In the genomic region with DNA sequence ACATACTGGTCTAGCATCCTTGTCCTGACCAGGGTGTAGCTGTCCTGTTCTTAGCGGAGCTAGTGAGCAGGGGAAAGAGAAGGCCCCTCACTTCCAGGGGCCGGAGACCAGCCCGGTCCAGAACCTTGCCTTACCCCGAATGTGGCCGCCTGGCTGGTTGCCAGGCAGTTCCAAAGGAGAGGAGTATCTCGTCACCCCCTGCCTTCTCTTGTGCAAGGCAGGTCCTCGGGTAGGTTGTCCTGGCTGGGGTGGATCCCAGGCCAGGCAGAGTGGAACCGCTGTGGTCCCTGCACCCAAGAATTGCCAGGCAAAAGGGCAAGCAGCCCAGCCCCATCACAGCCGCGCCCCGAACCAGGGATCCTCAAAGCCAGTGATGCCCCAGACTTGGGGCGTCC, we compare ENCODE assay signal across 20 mouse cellular contexts. TPM values are rescaled to one million over a fixed set of nuclear protein-coding genes. Genes with fewer than 3 reads are reported as not detected.
DNase-seq lines count a peak whose midpoint lies in the region; ATAC-seq and TF ChIP-seq lines count a peak whose summit lies in the region.
"Had no signal": no experiment of that assay in that cellular context is flagged by ENCODE, and none has a peak within 500 bp of the region (broad histone marks: within the 10 kb centered on the region; RNA-seq: fewer than 3 reads in every experiment).

No protein-coding gene starts in this region.

- peak overlapping the region; percentile 62 for H3K4me3 ChIP-seq in gastrocnemius, adult 2 months
- no peak overlapping the region for H3K4me3 ChIP-seq in intestine, embryonic 15.5 days (replicated peaks)
- no peak overlapping the region for H3K4me3 ChIP-seq in intestine, postnatal 0 days (ENCODE audit: low read depth, low read length)
- H3K4me3 ChIP-seq in embryonic facial prominence, embryonic 13.5 days, result no peak overlapping the region
- H3K4me3 ChIP-seq: forebrain, embryonic 15.5 days; liver, embryonic 13.5 days; neural tube, embryonic 13.5 days had no signal

- H3K4me2 ChIP-seq in intestine, embryonic 15.5 days (replicated peaks), result no peak overlapping the region
- no peak overlapping the region for H3K4me2 ChIP-seq in intestine, postnatal 0 days (replicated peaks; ENCODE audit: low read depth)
- H3K4me2 ChIP-seq in embryonic facial prominence, embryonic 13.5 days, result peak overlapping the region; percentile 52
- H3K4me2 ChIP-seq: forebrain, embryonic 15.5 days had no signal

- no peaks in the 10 kb centered on the region for H3K9me3 ChIP-seq in intestine, embryonic 15.5 days
- no peaks in the 10 kb centered on the region for H3K9me3 ChIP-seq in intestine, postnatal 0 days (ENCODE audit: control insufficient read depth)
- no peaks in the 10 kb centered on the region for H3K9me3 ChIP-seq in embryonic facial prominence, embryonic 13.5 days
- H3K9me3 ChIP-seq: forebrain, embryonic 15.5 days; liver, embryonic 13.5 days; neural tube, embryonic 13.5 days had no signal

- no peaks in the 10 kb centered on the region for H3K36me3 ChIP-seq in intestine, embryonic 15.5 days
- H3K36me3 ChIP-seq in intestine, postnatal 0 days (ENCODE audit: control insufficient read depth, insufficient read depth), result no peaks in the 10 kb centered on the region
- no peaks in the 10 kb centered on the region for H3K36me3 ChIP-seq in embryonic facial prominence, embryonic 13.5 days
- H3K36me3 ChIP-seq: forebrain, embryonic 15.5 days; liver, embryonic 13.5 days; neural tube, embryonic 13.5 days had no signal

- no peaks in the 10 kb centered on the region for H3K27me3 ChIP-seq in intestine, embryonic 15.5 days (replicated peaks)
- no peaks in the 10 kb centered on the region for H3K27me3 ChIP-seq in intestine, postnatal 0 days (replicated peaks; ENCODE audit: control insufficient read depth, insufficient read depth, low read length)
- peaks cover 15% of the 10 kb centered on the region; the same call in 1 of the 2 replicates for H3K27me3 ChIP-seq in embryonic facial prominence, embryonic 13.5 days

- intact Hi-C loops in gastrocnemius, adult 2 months (cut with DNase I), result no loop called here

- no peak overlapping the region for H3K9ac ChIP-seq in intestine, embryonic 15.5 days
- H3K9ac ChIP-seq in intestine, postnatal 0 days (ENCODE audit: low read depth, low read length), result no peak overlapping the region
- no peak overlapping the region for H3K9ac ChIP-seq in embryonic facial prominence, embryonic 13.5 days
- H3K9ac ChIP-seq: forebrain, embryonic 15.5 days; liver, embryonic 13.5 days; neural tube, embryonic 13.5 days had no signal

- peak; percentile 46; the same call in 1 of the 2 replicates for ATAC-seq in intestine, embryonic 15.5 days
- no peak for ATAC-seq in intestine, postnatal 0 days
- no peak for ATAC-seq in embryonic facial prominence, embryonic 13.5 days (ENCODE audit: insufficient number of reproducible peaks, insufficient read depth, low FRiP score, low TSS enrichment, low read depth)
- ATAC-seq: forebrain, embryonic 15.5 days had no signal

- peaks cover 5% of the 10 kb centered on the region; the same call in 1 of the 2 replicates for H3K4me1 ChIP-seq in intestine, embryonic 15.5 days (replicated peaks)
- H3K4me1 ChIP-seq in intestine, postnatal 0 days (replicated peaks; ENCODE audit: control insufficient read depth, insufficient read depth, low read length), result no peaks in the 10 kb centered on the region
- peaks cover 20% of the 10 kb centered on the region for H3K4me1 ChIP-seq in embryonic facial prominence, embryonic 13.5 days

- TF ChIP-seq CTCF in gastrocnemius, adult 2 months (IDR thresholded peaks at IDR 0.05), result no peak
- no peak for TF ChIP-seq CTCF in intestine, postnatal 0 days (IDR thresholded peaks at IDR 0.05; ENCODE audit: low read depth)

- DNase-seq in gastrocnemius, adult 2 months, result no peak
- no peak for DNase-seq in gastrocnemius, adult 18-20 months (ENCODE audit: low spot score)
- DNase-seq in 3134 (ENCODE audit: extremely low read depth, insufficient read length, low spot score), result peak; percentile 73
- no peak for DNase-seq in urinary bladder, adult 18-20 months (ENCODE audit: low spot score in 2 of 2)
- DNase-seq in retina, postnatal 1 day, result no peak
- DNase-seq: cerebellum, adult 18-20 months; liver, embryonic 13.5 days; right cerebral cortex, postnatal 4 days had no signal

- 64% methylated on average over 12 of the region's 12 CpGs for WGBS in intestine, embryonic 15.5 days
- WGBS in intestine, postnatal 0 days, result 53% methylated on average over 12 of the region's 12 CpGs
- WGBS in embryonic facial prominence, embryonic 13.5 days, result 68% methylated on average over 12 of the region's 12 CpGs

- H3K27ac ChIP-seq in gastrocnemius, adult 2 months, result 0 out of 2 replicates have a peak overlapping the region, but pooled peaks have one; percentile 53
- H3K27ac ChIP-seq in intestine, embryonic 15.5 days, result no peak overlapping the region
- H3K27ac ChIP-seq in intestine, postnatal 0 days (ENCODE audit: low read depth, low read length), result no peak overlapping the region
- no peak overlapping the region for H3K27ac ChIP-seq in embryonic facial prominence, embryonic 13.5 days
- H3K27ac ChIP-seq: forebrain, embryonic 15.5 days; liver, embryonic 13.5 days; neural tube, embryonic 13.5 days had no signal

RNA-seq across cellular contexts. Expression of gene Gpnmb, which starts 0.9 kb away (rescaled TPM):
- total RNA-seq in gastrocnemius, adult 2 months (2021), result 1 to 10 TPM in 1 of 2 experiments, under 1 TPM in 1; 0.71 to 4.0 TPM
- total RNA-seq in gastrocnemius, adult 18-20 months (2021), result 1 to 10 TPM; 1.6 to 2.3 TPM
- 0.13 and 0.20 TPM in 2 replicates for polyA plus RNA-seq in intestine, embryonic 15.5 days (2015; fragmentation: Nextera tagmentation; extraction: Ambion mirVana)
- polyA plus RNA-seq in intestine, postnatal 0 days (2015; fragmentation: Nextera tagmentation; extraction: Ambion mirVana), result 1.0 and 1.2 TPM in 2 replicates
- polyA plus RNA-seq in embryonic facial prominence, embryonic 13.5 days (2015; fragmentation: Nextera tagmentation; extraction: Ambion mirVana), result 1.3 and 1.4 TPM in 2 replicates

RNA-seq across cellular contexts. Expression of gene Malsu1, which starts 36.3 kb away (rescaled TPM):
- total RNA-seq in gastrocnemius, adult 2 months (2021), result 10 to 100 TPM; 45.6 to 51.4 TPM
- 10 to 100 TPM; 42.5 to 47.7 TPM for total RNA-seq in gastrocnemius, adult 18-20 months (2021)
- 66.9 and 78.7 TPM in 2 replicates for polyA plus RNA-seq in intestine, embryonic 15.5 days (2015; fragmentation: Nextera tagmentation; extraction: Ambion mirVana)
- polyA plus RNA-seq in intestine, postnatal 0 days (2015; fragmentation: Nextera tagmentation; extraction: Ambion mirVana), result 86.5 and 86.9 TPM in 2 replicates
- 83.8 and 87.9 TPM in 2 replicates for polyA plus RNA-seq in embryonic facial prominence, embryonic 13.5 days (2015; fragmentation: Nextera tagmentation; extraction: Ambion mirVana)

RNA-seq across cellular contexts. Expression of gene Svs1, which starts 50.6 kb away (rescaled TPM):
- total RNA-seq in gastrocnemius, adult 2 months (2021), result not detected
- not detected for total RNA-seq in gastrocnemius, adult 18-20 months (2021)
- not detected in 2 replicates for polyA plus RNA-seq in intestine, embryonic 15.5 days (2015; fragmentation: Nextera tagmentation; extraction: Ambion mirVana)
- polyA plus RNA-seq in intestine, postnatal 0 days (2015; fragmentation: Nextera tagmentation; extraction: Ambion mirVana), result not detected in 2 replicates
- not detected in 2 replicates for polyA plus RNA-seq in embryonic facial prominence, embryonic 13.5 days (2015; fragmentation: Nextera tagmentation; extraction: Ambion mirVana)
- total RNA-seq: adrenal gland, adult 18-20 months; heart, postnatal 36 days; left cerebral cortex, postnatal 14 days had no signal
- polyA plus RNA-seq: brain, embryonic 14.5 days; cortical plate, adult 2 months; forebrain, embryonic 15.5 days; kidney, embryonic 14.5 days; liver, embryonic 13.5 days; neural tube, embryonic 13.5 days; urinary bladder, adult 2 months had no signal
